Mouse (Mus musculus) kidney, adult 2 months (tissue): ENCODE measurements around the gene Gm13030.

Experiments
- CTCF ChIP-seq: fragments of 200-500 bp; conservative IDR thresholded peaks from 2 replicates; pipeline ENCODE4 v1.5.1; 2011; ENCODE audit warnings: low read depth, mild to moderate bottlenecking, control low read depth, low read length, moderate library complexity, mixed read lengths; ENCODE audit not compliant: insufficient read depth, insufficient read length
- POLR2A ChIP-seq: fragments of 200-500 bp; IDR thresholded peaks from one replicate; pipeline ENCODE4 v1.6.1; 2011; ENCODE audit warnings: low read depth, low read length, control low read depth

- TF ChIP-seq CTCF (no peak), POLR2A (no peak)
Measured at GRCm38 (mm10) chr4:138880811-138881584, 7.2 kb upstream of the Gm13030 start.
